9 mouse cellular contexts compared by ENCODE assay signal in genomic region chr15:27796868-27797222, GRCm38 (mm10).
DNase-seq lines count a peak whose midpoint lies in the region; ATAC-seq and TF ChIP-seq lines count a peak whose summit lies in the region.
"Had no signal": no experiment of that assay in that cellular context is flagged by ENCODE, and none has a peak within 500 bp of the region (broad histone marks: within the 10 kb centered on the region; RNA-seq: fewer than 3 reads in every experiment).

No protein-coding gene starts in this region.

- no peak for TF ChIP-seq CTCF in lung, embryonic 14.5 days (IDR thresholded peaks at IDR 0.05; ENCODE audit: low read depth)
- no peak for TF ChIP-seq CTCF in lung, adult 2 months (IDR thresholded peaks at IDR 0.05; ENCODE audit: insufficient read depth, low read length)

- peak overlapping the region; percentile 20 for H3K9ac ChIP-seq in lung, embryonic 14.5 days
- H3K9ac ChIP-seq in forebrain, embryonic 12.5 days = no peak overlapping the region; the same call in 1 of the 2 replicates
- H3K9ac ChIP-seq in hindbrain, embryonic 16.5 days (ENCODE audit: low read depth, low read length) = no peak overlapping the region
- H3K9ac ChIP-seq in neural tube, embryonic 14.5 days (replicated peaks; ENCODE audit: low read depth, low read length) = no peak overlapping the region

- peak; percentile 5; the same call in 1 of the 2 replicates for ATAC-seq in lung, embryonic 14.5 days (ENCODE audit: insufficient read depth)
- no peak for ATAC-seq in forebrain, embryonic 12.5 days (ENCODE audit: low FRiP score)
- peak; percentile 24; the same call in 1 of the 2 replicates for ATAC-seq in hindbrain, embryonic 16.5 days
- no peak for ATAC-seq in neural tube, embryonic 14.5 days (ENCODE audit: low read depth)
- no peak for ATAC-seq in megakaryocyte-erythroid progenitor cell, adult 5-6 weeks (replicated peaks; ENCODE audit: low FRiP score, low TSS enrichment, poor library complexity, severe bottlenecking)

- H3K9me3 ChIP-seq in lung, embryonic 14.5 days (ENCODE audit: low read depth, low read length) = no peaks in the 10 kb centered on the region
- H3K9me3 ChIP-seq in forebrain, embryonic 12.5 days = no peaks in the 10 kb centered on the region
- no peaks in the 10 kb centered on the region for H3K9me3 ChIP-seq in hindbrain, embryonic 16.5 days (ENCODE audit: control insufficient read depth, low read length)
- no peaks in the 10 kb centered on the region for H3K9me3 ChIP-seq in neural tube, embryonic 14.5 days (ENCODE audit: control insufficient read depth, low read length)

- H3K4me1 ChIP-seq in lung, embryonic 14.5 days (ENCODE audit: insufficient read depth) = peaks cover 20% of the 10 kb centered on the region
- peaks cover 15% of the 10 kb centered on the region for H3K4me1 ChIP-seq in lung, adult 2 months (ENCODE audit: control insufficient read depth, insufficient read depth, low read length)
- H3K4me1 ChIP-seq in forebrain, embryonic 12.5 days = peaks cover 58% of the 10 kb centered on the region
- H3K4me1 ChIP-seq in hindbrain, embryonic 16.5 days (ENCODE audit: control insufficient read depth, insufficient read depth, low read depth, low read length) = peaks cover 27% of the 10 kb centered on the region
- peaks cover 14% of the 10 kb centered on the region for H3K4me1 ChIP-seq in neural tube, embryonic 14.5 days (ENCODE audit: control insufficient read depth, insufficient read depth, low read length)

- H3K27me3 ChIP-seq in lung, embryonic 14.5 days (ENCODE audit: insufficient read depth, low read length) = no peaks in the 10 kb centered on the region
- H3K27me3 ChIP-seq in forebrain, embryonic 12.5 days = no peaks in the 10 kb centered on the region
- H3K27me3 ChIP-seq in hindbrain, embryonic 16.5 days (replicated peaks; ENCODE audit: control insufficient read depth, insufficient read depth, low read length) = no peaks in the 10 kb centered on the region
- no peaks in the 10 kb centered on the region for H3K27me3 ChIP-seq in neural tube, embryonic 14.5 days (ENCODE audit: control insufficient read depth, insufficient read depth, low read length)

- no peak for DNase-seq in lung, embryonic 14.5 days
- no peak for DNase-seq in lung, adult 2 months
- DNase-seq in adrenal gland, postnatal 14 days = no peak
- DNase-seq in gastrocnemius, adult 18-20 months (ENCODE audit: low spot score) = no peak
- DNase-seq: cerebellum, postnatal 25 days had no signal

- peak overlapping the region; percentile 72; the same call in 1 of the 2 replicates for H3K27ac ChIP-seq in lung, embryonic 14.5 days (ENCODE audit: low read depth)
- H3K27ac ChIP-seq in forebrain, embryonic 12.5 days = peak overlapping the region; percentile 90
- H3K27ac ChIP-seq in hindbrain, embryonic 16.5 days (ENCODE audit: low read depth, low read length) = peak overlapping the region; percentile 76
- peak overlapping the region; percentile 70 for H3K27ac ChIP-seq in neural tube, embryonic 14.5 days (ENCODE audit: low read depth, low read length)

- H3K4me2 ChIP-seq in lung, embryonic 14.5 days = no peak overlapping the region
- no peak overlapping the region for H3K4me2 ChIP-seq in forebrain, embryonic 12.5 days
- H3K4me2 ChIP-seq in hindbrain, embryonic 16.5 days (ENCODE audit: low read length) = no peak overlapping the region
- H3K4me2 ChIP-seq in neural tube, embryonic 14.5 days (ENCODE audit: low read depth, low read length) = no peak overlapping the region

- 55% methylated on average over 7 of the region's 7 CpGs for WGBS in lung, embryonic 14.5 days
- 35% methylated on average over 7 of the region's 7 CpGs for WGBS in lung, adult 2 months
- WGBS in forebrain, embryonic 12.5 days = 86% methylated on average over 7 of the region's 7 CpGs
- WGBS in hindbrain, embryonic 16.5 days = 71% methylated on average over 7 of the region's 7 CpGs
- 65% methylated on average over 7 of the region's 7 CpGs for WGBS in neural tube, embryonic 14.5 days

- no peak overlapping the region for H3K4me3 ChIP-seq in lung, embryonic 14.5 days (ENCODE audit: low read depth, low read length)
- no peak overlapping the region for H3K4me3 ChIP-seq in lung, adult 2 months (replicated peaks; ENCODE audit: extremely low read depth, low read depth, low read length)
- no peak overlapping the region for H3K4me3 ChIP-seq in forebrain, embryonic 12.5 days (replicated peaks)
- H3K4me3 ChIP-seq in hindbrain, embryonic 16.5 days (ENCODE audit: low read length) = no peak overlapping the region
- H3K4me3 ChIP-seq in neural tube, embryonic 14.5 days (ENCODE audit: low read depth, low read length) = no peak overlapping the region

- no peak for TF ChIP-seq POLR2A in lung, adult 2 months (IDR thresholded peaks at IDR 0.05; ENCODE audit: borderline replicate concordance, extremely low read depth, low read depth, low read length)

- peaks cover 33% of the 10 kb centered on the region for H3K36me3 ChIP-seq in lung, embryonic 14.5 days (ENCODE audit: insufficient read depth)
- peaks cover 10% of the 10 kb centered on the region for H3K36me3 ChIP-seq in forebrain, embryonic 12.5 days (replicated peaks)
- no peaks in the 10 kb centered on the region for H3K36me3 ChIP-seq in hindbrain, embryonic 16.5 days (ENCODE audit: control insufficient read depth, insufficient read depth, low read length)
- H3K36me3 ChIP-seq in neural tube, embryonic 14.5 days (ENCODE audit: control insufficient read depth, insufficient read depth, low read length) = peaks cover 3% of the 10 kb centered on the region; the same call in 1 of the 2 replicates

Comparison
In these comparisons a context has a peak if more than half of its experiments do, and no peak if none do; other contexts are left out.
1. ATAC-seq: peak in lung, embryonic 14.5 days (single experiment) and hindbrain, embryonic 16.5 days (single experiment); none in forebrain, embryonic 12.5 days (single experiment), neural tube, embryonic 14.5 days (single experiment) and megakaryocyte-erythroid progenitor cell, adult 5-6 weeks (single experiment).
2. Peak in every context shown above with its lines, with median percentiles within 50 percentile points of each other: H3K27ac ChIP-seq.